Mouse (Mus musculus) forebrain, embryonic 15.5 days (tissue): ENCODE data around the gene Rasa2. TPM values are rescaled to one million over a fixed set of nuclear protein-coding genes. Genes with fewer than 3 reads are reported as not detected.

Source experiments
- ATAC-seq: fragments of 200-750 bp; cut with Nextera tagmentation; replicated peaks from 2 replicates; pipeline ENCODE4 v1.8.0; 2017; ENCODE audit warnings: mild to moderate bottlenecking, moderate TSS enrichment, moderate library complexity
- H3K27ac ChIP-seq: fragments of 300-500 bp; sonication (generic); replicated peaks from 2 replicates; pipeline ENCODE4 v1.5.1; 2015; ENCODE audit warnings: mild to moderate bottlenecking, inconsistent platforms
- H3K27me3 ChIP-seq: fragments of 300-500 bp; sonication (generic); 2 replicates; pipeline ENCODE4 v1.6.1; 2015; ENCODE audit warnings: inconsistent platforms
- H3K36me3 ChIP-seq: fragments of 300-500 bp; sonication (generic); 2 replicates; pipeline ENCODE4 v1.6.1; 2015; ENCODE audit warnings: mild to moderate bottlenecking, inconsistent platforms
- H3K4me1 ChIP-seq: fragments of 300-500 bp; sonication (generic); 2 replicates; pipeline ENCODE4 v1.6.1; 2015; ENCODE audit warnings: inconsistent platforms
- H3K4me2 ChIP-seq: fragments of 300-500 bp; sonication (generic); replicated peaks from 2 replicates; pipeline ENCODE4 v1.6.1; 2015; ENCODE audit warnings: mild to moderate bottlenecking, inconsistent platforms
- H3K4me3 ChIP-seq: fragments of 300-500 bp; sonication (generic); 2 replicates; pipeline ENCODE4 v1.5.1; 2015; ENCODE audit warnings: mild to moderate bottlenecking, inconsistent platforms
- H3K9ac ChIP-seq: fragments of 300-500 bp; sonication (generic); replicated peaks from 2 replicates; pipeline ENCODE4 v1.6.1; 2015; ENCODE audit warnings: mild to moderate bottlenecking, inconsistent platforms
- H3K9me3 ChIP-seq: fragments of 300-500 bp; sonication (generic); 2 replicates; pipeline ENCODE4 v1.6.1; 2016; ENCODE audit warnings: inconsistent platforms
- WGBS: fragments of 180-500 bp; shearing (Covaris S2); methylation state at CpG from one replicate; pipeline ENCODE4 v1.1.7; 2015; ENCODE audit warnings: mixed read lengths; 5-methylcytosine and 5-hydroxymethylcytosine counted together
- polyA plus RNA-seq: library from polyadenylated mRNA; unstranded; fragments of >200 nt; fragmentation: Nextera tagmentation; extraction: Ambion mirVana; gene quantifications from 2 replicates; pipeline ENCODE4 v1.2.1, GENCODE M21; 2015

Gene Rasa2
- polyA plus RNA-seq, 1 experiment from 2014 or later: 18.8 TPM

DNA sequence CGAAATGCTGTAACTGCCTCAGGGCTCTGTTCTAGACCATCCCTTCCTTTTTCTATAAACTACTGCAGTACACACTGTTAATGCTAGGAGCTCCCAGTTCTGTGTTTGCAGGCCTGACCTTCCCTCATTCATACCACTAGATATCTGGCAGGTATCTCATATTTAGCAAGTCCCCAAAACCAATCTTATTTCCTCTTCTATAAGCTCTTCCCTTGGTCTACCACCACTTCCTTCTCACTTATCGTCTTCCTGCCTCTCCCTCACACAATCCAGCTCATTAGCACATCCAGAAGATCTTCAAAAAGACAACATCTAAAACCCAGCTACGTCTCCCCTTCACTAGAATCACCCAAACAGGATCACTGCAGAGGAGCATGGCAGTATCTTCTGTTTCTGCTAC, 19.1 kb downstream of the Rasa2 start:
- H3K4me3 ChIP-seq: no peak overlapping the region
- ATAC-seq: no peak
- H3K4me1 ChIP-seq: no peaks in the 10 kb centered on the region
- 87% methylated on average over 3 of the region's 3 CpGs for WGBS
- no peak overlapping the region for H3K9ac ChIP-seq
- peaks cover 10% of the 10 kb centered on the region; the same call in 1 of the 2 replicates for H3K36me3 ChIP-seq
- H3K27ac ChIP-seq: no peak overlapping the region
- no peaks in the 10 kb centered on the region for H3K27me3 ChIP-seq
- H3K4me2 ChIP-seq: no peak overlapping the region
- H3K9me3 ChIP-seq: no peaks in the 10 kb centered on the region

DNA sequence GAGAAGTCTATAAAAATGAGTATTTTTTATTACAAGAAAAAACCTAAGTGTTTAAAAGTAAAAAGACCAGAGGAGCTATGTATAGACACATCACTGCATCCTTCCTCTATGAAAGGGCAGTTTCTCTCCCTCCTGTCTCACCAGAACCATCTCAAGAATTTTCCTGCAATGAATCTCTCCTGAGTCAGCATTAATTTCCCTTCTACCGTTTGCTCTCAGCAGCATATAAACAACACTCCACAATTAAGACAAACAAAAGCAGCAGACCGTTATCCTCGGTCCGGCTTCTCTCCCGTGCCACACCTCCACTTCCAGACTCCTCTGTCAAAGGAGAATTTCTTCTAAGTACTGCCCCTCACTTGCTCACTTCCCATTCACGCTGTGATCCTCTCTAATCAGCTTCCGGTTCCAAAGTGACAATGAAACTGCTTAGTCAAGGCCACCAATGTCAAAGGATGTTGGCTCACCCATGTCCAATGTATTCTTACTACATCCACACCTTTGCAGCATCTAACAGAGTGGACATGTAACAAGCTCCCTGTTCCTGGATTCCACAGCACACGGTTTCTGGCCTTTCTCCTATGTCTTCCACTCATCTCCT, 19.6 kb downstream of the Rasa2 start:
- Histone ChIP-seq H3K36me3 (peaks cover 13% of the 10 kb centered on the region; the same call in 1 of the 2 replicates), H3K4me1 (no peaks in the 10 kb centered on the region), H3K9me3 (peaks cover 1% of the 10 kb centered on the region; the same call in 1 of the 2 replicates), H3K4me2 (no peak overlapping the region), H3K9ac (no peak overlapping the region), H3K27me3 (no peaks in the 10 kb centered on the region), H3K4me3 (no peak overlapping the region), H3K27ac (no peak overlapping the region)
- WGBS: 36% methylated on average over 8 of the region's 8 CpGs
- no peak for ATAC-seq

DNA sequence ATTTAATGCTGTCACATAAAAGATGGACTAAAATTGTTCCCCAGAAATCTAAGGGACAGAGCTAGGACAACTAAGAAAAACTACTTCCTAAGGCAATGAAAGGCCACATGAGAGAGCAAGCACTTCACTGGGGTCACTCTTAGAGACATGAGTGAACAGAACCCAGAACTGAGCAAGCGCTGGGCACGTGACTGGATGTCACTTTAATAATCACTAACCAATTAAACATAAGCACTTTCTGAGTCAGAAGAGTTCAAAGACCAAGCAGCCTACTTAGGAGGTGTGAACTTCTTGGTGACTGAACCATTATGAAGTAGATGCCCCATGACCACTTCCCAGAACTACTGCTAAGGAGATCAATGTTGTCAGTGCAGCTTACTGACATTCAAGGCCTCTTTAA, 20.6 kb downstream of the Rasa2 start:
- Histone ChIP-seq H3K9me3 (peaks cover 4% of the 10 kb centered on the region; the same call in 1 of the 2 replicates), H3K27ac (no peak overlapping the region), H3K27me3 (no peaks in the 10 kb centered on the region), H3K36me3 (peaks cover 16% of the 10 kb centered on the region; the same call in 1 of the 2 replicates), H3K4me2 (no peak overlapping the region), H3K9ac (no peak overlapping the region), H3K4me1 (no peaks in the 10 kb centered on the region), H3K4me3 (no peak overlapping the region)
- 87% methylated on average over 2 of the region's 2 CpGs for WGBS
- no peak for ATAC-seq

DNA sequence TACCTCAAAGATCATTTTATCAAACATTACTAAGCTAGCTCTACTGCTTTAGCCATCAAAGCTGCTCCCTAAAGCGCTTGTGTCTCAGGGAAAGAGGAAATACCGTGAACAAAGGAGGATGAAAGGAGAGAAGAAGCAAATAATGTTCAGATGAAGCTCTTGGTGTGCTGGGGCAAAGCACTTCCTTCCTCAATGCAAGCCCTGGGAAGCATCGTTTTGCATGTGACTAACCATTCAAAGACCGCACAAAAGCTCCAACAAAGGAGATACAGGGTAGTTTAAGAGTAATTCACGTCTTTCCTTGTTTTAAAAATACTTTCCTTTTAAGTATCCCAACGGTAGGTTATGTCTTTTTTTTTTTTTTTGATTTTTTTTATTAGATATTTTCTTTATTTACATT, 28.0 kb downstream of the Rasa2 start:
- Histone ChIP-seq H3K9me3 (peaks cover 4% of the 10 kb centered on the region; the same call in 1 of the 2 replicates), H3K4me3 (no peak overlapping the region), H3K4me2 (no peak overlapping the region), H3K27me3 (no peaks in the 10 kb centered on the region), H3K36me3 (peaks cover 22% of the 10 kb centered on the region), H3K27ac (no peak overlapping the region), H3K9ac (no peak overlapping the region), H3K4me1 (no peaks in the 10 kb centered on the region)
- WGBS: 23% methylated on average over 6 of the region's 6 CpGs
- ATAC-seq: no peak

DNA sequence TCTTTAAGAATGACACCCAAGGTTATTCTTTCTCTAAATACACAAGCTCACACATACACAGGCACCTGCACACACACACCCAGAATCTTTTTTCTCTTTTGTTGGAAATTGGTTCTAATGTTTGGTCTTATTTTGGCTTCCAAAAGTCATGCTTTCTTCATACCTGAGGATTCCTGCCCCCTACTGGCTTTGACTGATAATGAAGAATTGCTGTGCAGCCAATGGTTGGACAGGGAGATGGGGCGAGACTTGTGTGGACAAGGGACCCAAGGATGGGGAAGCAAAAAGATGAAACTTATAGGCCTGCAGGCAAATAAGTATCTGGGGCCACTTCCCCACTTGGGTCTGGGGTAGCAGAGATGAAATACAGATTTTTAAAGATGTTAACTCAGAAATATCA, 33.5 kb downstream of the Rasa2 start:
- no peak overlapping the region for H3K4me3 ChIP-seq
- no peak for ATAC-seq
- peaks cover 5% of the 10 kb centered on the region for H3K36me3 ChIP-seq
- H3K27me3 ChIP-seq: no peaks in the 10 kb centered on the region
- H3K9ac ChIP-seq: no peak overlapping the region
- H3K9me3 ChIP-seq: no peaks in the 10 kb centered on the region
- H3K27ac ChIP-seq: no peak overlapping the region
- H3K4me1 ChIP-seq: no peaks in the 10 kb centered on the region
- 91% methylated on average over 1 of the region's 1 CpGs for WGBS
- H3K4me2 ChIP-seq: no peak overlapping the region

DNA sequence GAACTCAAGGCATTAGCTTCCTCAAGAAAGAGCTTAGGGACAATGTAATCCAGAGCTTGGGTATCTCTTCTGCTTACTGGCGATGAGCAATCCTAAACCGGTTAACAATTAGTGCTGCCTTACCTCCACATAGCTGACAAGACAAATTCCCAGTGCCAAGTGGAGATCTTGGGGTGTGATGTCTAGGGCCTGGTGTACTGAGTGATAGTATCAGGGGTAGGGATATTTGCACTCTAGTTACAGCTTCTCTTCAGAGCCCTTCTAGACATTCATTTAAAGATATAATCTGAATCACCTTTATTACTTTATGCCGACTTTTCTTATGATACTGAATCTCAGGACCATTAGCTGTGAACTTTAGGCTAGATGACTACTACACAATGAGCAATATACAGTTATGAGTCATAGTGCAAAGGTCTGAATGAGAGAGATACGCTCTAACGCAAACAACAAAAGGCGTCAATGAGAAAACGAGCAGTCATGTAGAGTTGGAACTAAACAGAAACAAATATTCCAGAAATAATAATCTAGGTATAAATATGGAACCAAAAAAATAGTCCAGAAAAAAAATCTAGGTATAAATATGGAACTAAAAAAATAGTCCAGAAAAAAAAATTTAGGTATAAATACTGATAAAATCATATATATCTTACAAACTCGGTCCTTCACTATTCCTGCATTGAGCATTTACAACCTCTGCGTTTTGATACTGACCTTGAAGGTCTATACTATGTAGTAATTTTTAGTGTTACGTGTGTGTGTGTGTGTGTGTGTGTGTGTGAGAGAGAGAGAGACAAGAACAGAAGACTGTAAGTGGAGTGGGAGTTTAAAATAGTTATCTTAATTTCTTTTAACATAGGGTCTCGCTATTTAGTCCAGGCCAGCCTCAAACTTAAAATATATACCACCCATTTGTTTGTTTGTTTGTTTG, 38.5 kb downstream of the Rasa2 start:
- H3K4me2 ChIP-seq: no peak overlapping the region
- WGBS: 95% methylated on average over 11 of the region's 11 CpGs

DNA sequence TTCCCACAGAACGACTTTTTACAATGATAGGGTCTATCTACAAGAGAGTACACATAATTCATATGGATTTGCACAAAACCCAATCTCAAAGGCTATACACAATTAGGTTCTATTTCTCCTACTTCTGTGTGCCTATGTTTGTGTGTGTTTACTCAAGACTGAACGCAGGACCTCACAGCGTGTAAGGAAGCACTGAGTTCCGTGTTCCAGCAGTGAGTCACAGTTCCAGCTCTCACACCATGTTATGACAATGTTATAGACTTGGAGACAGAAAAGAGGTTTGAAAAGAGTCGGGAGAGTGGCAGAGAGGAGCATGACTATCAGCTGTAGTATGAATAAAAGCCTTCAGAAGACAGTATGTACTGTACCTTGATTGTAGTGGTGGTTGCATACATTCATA, 42.1 kb downstream of the Rasa2 start:
- Histone ChIP-seq H3K4me1 (no peaks in the 10 kb centered on the region), H3K9ac (no peak overlapping the region), H3K27me3 (no peaks in the 10 kb centered on the region), H3K36me3 (peaks cover 10% of the 10 kb centered on the region; the same call in 1 of the 2 replicates), H3K27ac (no peak overlapping the region), H3K4me3 (no peak overlapping the region), H3K9me3 (no peaks in the 10 kb centered on the region), H3K4me2 (no peak overlapping the region)
- ATAC-seq: no peak
- 95% methylated on average over 5 of the region's 5 CpGs for WGBS

More for the DNA sequence above, 38.5 kb downstream of the Rasa2 start:
- H3K9me3 ChIP-seq: no peaks in the 10 kb centered on the region
- no peaks in the 10 kb centered on the region for H3K27me3 ChIP-seq
- no peaks in the 10 kb centered on the region for H3K4me1 ChIP-seq
- no peak for ATAC-seq
- H3K36me3 ChIP-seq: peaks cover 8% of the 10 kb centered on the region; the same call in 1 of the 2 replicates
- no peak overlapping the region for H3K27ac ChIP-seq
- H3K4me3 ChIP-seq: no peak overlapping the region
- H3K9ac ChIP-seq: no peak overlapping the region

DNA sequence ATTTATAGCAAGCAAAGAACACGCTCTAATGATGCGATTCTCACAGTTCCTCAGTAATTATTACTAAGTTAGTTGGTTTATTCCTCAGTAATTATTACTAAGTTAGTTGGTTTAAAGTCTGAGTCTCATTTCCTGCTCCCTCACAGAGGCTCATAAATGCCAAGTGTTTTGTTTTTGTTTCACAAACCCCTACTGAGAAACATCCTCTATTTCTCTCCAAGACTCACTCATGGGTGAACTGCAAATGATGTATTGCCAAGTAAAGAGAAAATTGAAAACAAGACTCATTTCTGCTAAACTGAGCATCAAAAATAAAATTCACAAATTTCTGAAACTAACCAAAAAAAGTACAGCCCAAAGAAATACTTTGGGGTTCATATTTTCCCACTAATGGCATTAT, 47.9 kb downstream of the Rasa2 start:
- no peaks in the 10 kb centered on the region for H3K9me3 ChIP-seq
- no peak overlapping the region for H3K4me3 ChIP-seq
- no peak overlapping the region for H3K4me2 ChIP-seq
- H3K4me1 ChIP-seq: no peaks in the 10 kb centered on the region
- H3K36me3 ChIP-seq: peaks cover 8% of the 10 kb centered on the region; the same call in 1 of the 2 replicates
- H3K9ac ChIP-seq: no peak overlapping the region
- no peak for ATAC-seq
- 95% methylated on average over 2 of the region's 2 CpGs for WGBS
- H3K27me3 ChIP-seq: no peaks in the 10 kb centered on the region
- H3K27ac ChIP-seq: no peak overlapping the region

DNA sequence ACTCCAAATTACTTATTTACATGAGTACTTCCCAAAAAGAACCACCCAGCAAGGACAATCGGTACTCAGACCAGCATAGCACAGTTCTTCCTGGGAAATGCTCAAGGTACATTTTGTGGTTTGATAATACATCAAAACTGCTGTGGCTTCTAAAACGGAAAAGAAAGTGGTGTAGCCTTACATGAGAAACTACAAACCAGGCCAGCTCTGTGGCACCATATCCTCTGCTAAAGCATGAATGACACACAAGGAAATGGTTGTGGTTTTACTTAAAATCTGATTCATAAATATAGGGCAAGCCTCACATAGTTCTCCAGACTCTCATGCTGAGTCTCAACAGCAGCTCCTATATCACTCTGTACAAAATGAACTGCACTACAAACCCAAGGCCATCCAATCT, 48.3 kb downstream of the Rasa2 start:
- H3K27me3 ChIP-seq: no peaks in the 10 kb centered on the region
- no peak overlapping the region for H3K9ac ChIP-seq
- H3K36me3 ChIP-seq: peaks cover 8% of the 10 kb centered on the region; the same call in 1 of the 2 replicates
- no peaks in the 10 kb centered on the region for H3K4me1 ChIP-seq
- no peaks in the 10 kb centered on the region for H3K9me3 ChIP-seq
- no peak overlapping the region for H3K4me2 ChIP-seq
- no peak overlapping the region for H3K27ac ChIP-seq
- no peak overlapping the region for H3K4me3 ChIP-seq
- 94% methylated on average over 2 of the region's 2 CpGs for WGBS
- no peak for ATAC-seq

DNA sequence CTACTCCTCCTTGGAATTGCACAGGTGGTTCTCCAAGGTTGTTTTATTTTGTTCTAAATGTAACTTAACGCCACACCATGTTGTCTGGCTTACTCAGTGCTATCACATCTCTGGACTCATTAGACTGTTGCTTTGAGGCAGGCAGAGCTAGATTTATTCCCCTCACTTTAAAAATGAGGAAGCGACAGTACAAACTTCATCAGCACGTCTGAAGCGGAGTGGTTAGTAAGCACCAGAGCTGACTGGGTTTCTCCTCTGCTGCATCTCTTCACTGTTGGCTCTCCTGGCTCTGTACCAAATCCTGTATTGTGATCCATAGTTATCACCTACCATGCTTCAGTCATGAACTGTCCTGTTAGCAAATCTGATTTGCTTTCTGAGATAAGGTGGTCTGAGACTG, 53.2 kb downstream of the Rasa2 start:
- Histone ChIP-seq H3K4me1 (no peaks in the 10 kb centered on the region), H3K4me2 (no peak overlapping the region), H3K4me3 (no peak overlapping the region), H3K27me3 (no peaks in the 10 kb centered on the region), H3K36me3 (peaks cover 11% of the 10 kb centered on the region), H3K9ac (no peak overlapping the region), H3K27ac (no peak overlapping the region), H3K9me3 (no peaks in the 10 kb centered on the region)
- ATAC-seq: no peak
- WGBS: 87% methylated on average over 4 of the region's 4 CpGs

DNA sequence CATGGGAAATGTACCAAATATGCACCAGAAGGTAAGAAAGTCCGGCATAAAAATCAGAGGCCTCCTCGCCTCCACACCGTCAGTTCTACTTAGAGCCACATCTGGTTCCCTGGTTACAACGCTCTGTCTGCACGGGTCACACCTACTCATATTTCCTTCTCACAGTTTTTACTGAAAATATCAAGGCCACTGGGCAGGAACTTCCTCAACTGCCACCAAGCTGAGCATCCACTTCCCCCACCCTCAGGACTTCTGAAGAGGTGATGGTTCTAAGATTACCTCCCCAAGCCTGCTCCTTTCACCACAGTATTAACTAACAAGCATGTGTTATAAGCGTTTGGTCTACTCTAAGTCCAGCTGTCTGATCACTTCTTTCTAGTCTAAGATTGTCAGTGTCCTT, 53.7 kb downstream of the Rasa2 start:
- Histone ChIP-seq H3K9me3 (no peaks in the 10 kb centered on the region), H3K4me3 (no peak overlapping the region), H3K27ac (no peak overlapping the region), H3K36me3 (peaks cover 11% of the 10 kb centered on the region), H3K4me2 (no peak overlapping the region), H3K27me3 (no peaks in the 10 kb centered on the region), H3K4me1 (no peaks in the 10 kb centered on the region), H3K9ac (no peak overlapping the region)
- no peak for ATAC-seq
- 89% methylated on average over 6 of the region's 6 CpGs for WGBS

DNA sequence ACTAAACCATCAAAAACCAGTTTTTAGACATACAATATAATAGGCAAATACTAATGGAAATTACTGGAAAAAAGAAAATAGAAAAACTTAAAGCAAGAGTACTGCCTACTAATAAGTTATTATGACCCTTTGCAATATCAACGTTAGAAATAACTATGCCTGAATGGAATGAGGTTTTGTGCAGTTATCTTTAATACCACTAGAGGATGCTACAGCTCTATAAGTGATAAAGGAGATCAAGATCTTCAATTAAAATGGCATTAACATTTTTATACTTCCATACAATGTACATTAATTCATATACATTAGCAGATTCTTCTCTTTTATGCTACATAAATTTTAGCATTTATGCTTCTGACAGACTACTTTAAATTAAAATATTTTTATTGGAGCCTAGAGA, 58.2 kb downstream of the Rasa2 start:
- no peak for ATAC-seq
- H3K4me2 ChIP-seq: no peak overlapping the region
- no peak overlapping the region for H3K4me3 ChIP-seq
- no peak overlapping the region for H3K27ac ChIP-seq
- peaks cover 18% of the 10 kb centered on the region for H3K36me3 ChIP-seq
- H3K4me1 ChIP-seq: no peaks in the 10 kb centered on the region
- H3K27me3 ChIP-seq: no peaks in the 10 kb centered on the region
- H3K9me3 ChIP-seq: no peaks in the 10 kb centered on the region
- 2% methylated on average over 1 of the region's 1 CpGs for WGBS
- no peak overlapping the region for H3K9ac ChIP-seq
